Mouse (Mus musculus): ENCODE data around the gene Ptprk. TPM values are rescaled to one million over a fixed set of nuclear protein-coding genes. Genes with fewer than 3 reads are reported as not detected.

The Ptprk gene
- polyA plus RNA-seq, 1 experiment from 2014 or later: 39.3 TPM

DNA sequence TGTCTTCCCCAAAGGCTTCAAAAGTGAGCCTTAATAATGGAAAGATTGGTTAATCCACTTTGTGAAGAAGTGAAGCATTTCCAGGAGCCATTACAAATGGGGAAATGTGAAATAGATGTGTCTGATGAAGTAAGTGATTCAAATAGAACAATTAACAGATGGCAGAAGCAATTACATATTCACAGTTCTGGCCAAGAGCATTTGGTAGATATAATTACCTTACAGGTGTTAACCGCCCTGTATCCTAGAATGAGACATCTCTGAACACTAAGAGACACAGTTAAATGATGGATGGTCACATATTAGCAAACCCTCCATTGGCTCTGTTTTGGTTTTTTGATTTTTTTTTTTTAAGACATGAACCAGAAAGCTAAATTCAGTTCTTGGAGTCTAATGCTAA, 361.5 kb downstream of the Ptprk start:
- Histone ChIP-seq H3K4me1 (ENCODE audit: control insufficient read depth, insufficient read depth, low read length) (no peaks in the 10 kb centered on the region), H3K27ac (ENCODE audit: low read depth, low read length) (no peak overlapping the region), H3K27me3 (ENCODE audit: control insufficient read depth, insufficient read depth, low read length) (no peaks in the 10 kb centered on the region), H3K9ac (replicated peaks; ENCODE audit: low read depth, low read length) (no peak overlapping the region), H3K36me3 (ENCODE audit: control insufficient read depth, insufficient read depth, low read length) (no peaks in the 10 kb centered on the region), H3K4me2 (ENCODE audit: low read depth, low read length) (no peak overlapping the region), H3K9me3 (ENCODE audit: control insufficient read depth, low read length) (no peaks in the 10 kb centered on the region), H3K4me3 (ENCODE audit: low read depth, low read length) (no peak overlapping the region)
- ATAC-seq (ENCODE audit: low read depth): no peak
- WGBS: 80% methylated on average over 1 of the region's 1 CpGs

DNA sequence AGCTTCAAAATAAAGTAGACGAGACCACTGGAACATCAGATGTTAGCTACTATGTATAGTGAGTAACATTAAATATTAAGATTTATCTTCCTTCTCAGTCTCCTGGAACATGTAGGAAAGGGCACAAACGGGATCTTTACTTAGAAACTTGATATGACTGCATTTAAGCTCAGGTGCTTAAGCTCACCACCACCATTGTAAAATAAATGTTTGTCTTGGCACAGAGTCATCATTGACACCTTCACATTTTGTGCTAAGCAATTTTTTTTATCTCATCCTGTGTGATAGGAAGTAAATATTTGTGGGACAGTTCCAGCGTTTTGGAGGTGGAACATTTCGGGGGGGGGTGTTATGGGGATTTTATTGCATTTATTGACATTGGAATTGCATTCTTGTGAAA, 375.2 kb downstream of the Ptprk start:
- Histone ChIP-seq H3K9ac (replicated peaks; ENCODE audit: low read depth, low read length) (no peak overlapping the region), H3K4me3 (ENCODE audit: low read depth, low read length) (no peak overlapping the region), H3K4me1 (ENCODE audit: control insufficient read depth, insufficient read depth, low read length) (no peaks in the 10 kb centered on the region), H3K4me2 (ENCODE audit: low read depth, low read length) (no peak overlapping the region), H3K27me3 (ENCODE audit: control insufficient read depth, insufficient read depth, low read length) (no peaks in the 10 kb centered on the region), H3K27ac (ENCODE audit: low read depth, low read length) (no peak overlapping the region), H3K9me3 (ENCODE audit: control insufficient read depth, low read length) (no peaks in the 10 kb centered on the region), H3K36me3 (ENCODE audit: control insufficient read depth, insufficient read depth, low read length) (no peaks in the 10 kb centered on the region)
- ATAC-seq (ENCODE audit: low read depth): no peak
- WGBS: 72% methylated on average over 4 of the region's 4 CpGs

DNA sequence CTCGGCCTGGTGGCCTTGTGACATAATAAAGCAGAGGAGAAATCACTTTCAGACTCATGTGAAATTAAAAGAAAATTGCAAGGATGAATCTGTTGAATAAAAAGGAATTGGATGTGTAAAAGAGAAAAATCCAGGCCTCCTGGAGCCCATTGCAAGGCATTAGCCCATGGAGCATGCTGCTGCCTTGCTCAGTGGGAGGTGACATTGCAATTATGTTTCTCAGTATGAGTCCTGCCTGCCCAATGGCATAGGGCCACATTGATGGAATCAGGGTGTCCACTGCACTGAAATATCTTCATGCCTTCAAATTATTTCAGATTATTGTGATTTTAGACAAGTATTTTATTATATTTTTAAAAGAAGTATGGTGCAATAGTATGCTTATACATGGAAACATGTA, 376.0 kb downstream of the Ptprk start:
- no peak overlapping the region for H3K4me3 ChIP-seq (ENCODE audit: low read depth, low read length)
- H3K27ac ChIP-seq (ENCODE audit: low read depth, low read length): no peak overlapping the region
- no peaks in the 10 kb centered on the region for H3K4me1 ChIP-seq (ENCODE audit: control insufficient read depth, insufficient read depth, low read length)
- WGBS: 62% methylated on average over 1 of the region's 1 CpGs
- no peak overlapping the region for H3K4me2 ChIP-seq (ENCODE audit: low read depth, low read length)
- no peak overlapping the region for H3K9ac ChIP-seq (replicated peaks; ENCODE audit: low read depth, low read length)
- ATAC-seq (ENCODE audit: low read depth): 0 out of 2 replicates have a peak, but pooled peaks have one; percentile 45
- H3K36me3 ChIP-seq (ENCODE audit: control insufficient read depth, insufficient read depth, low read length): no peaks in the 10 kb centered on the region
- no peaks in the 10 kb centered on the region for H3K27me3 ChIP-seq (ENCODE audit: control insufficient read depth, insufficient read depth, low read length)
- H3K9me3 ChIP-seq (ENCODE audit: control insufficient read depth, low read length): no peaks in the 10 kb centered on the region

DNA sequence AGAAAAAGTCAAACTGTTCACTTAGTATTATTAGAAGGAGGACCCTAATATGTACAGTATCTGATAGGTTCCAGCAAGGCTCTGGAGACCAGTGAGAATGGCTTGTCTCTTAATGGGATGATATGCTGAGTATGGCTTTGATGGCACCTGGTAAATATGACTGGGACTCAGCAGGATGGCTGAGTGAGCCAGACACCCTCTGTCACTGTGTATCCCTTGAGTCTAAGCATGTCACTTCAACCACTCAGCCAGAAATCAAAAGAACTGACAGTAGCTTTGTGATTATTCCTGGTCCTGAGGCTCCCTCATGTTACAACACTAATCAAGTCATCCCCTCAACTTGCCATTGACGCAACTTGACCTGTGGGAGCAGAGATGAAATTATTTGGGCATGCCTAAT, 383.4 kb downstream of the Ptprk start:
- H3K9me3 ChIP-seq (ENCODE audit: control insufficient read depth, low read length): no peaks in the 10 kb centered on the region
- H3K27ac ChIP-seq (ENCODE audit: low read depth, low read length): no peak overlapping the region
- H3K4me3 ChIP-seq (ENCODE audit: low read depth, low read length): no peak overlapping the region
- ATAC-seq (ENCODE audit: low read depth): no peak
- H3K36me3 ChIP-seq (ENCODE audit: control insufficient read depth, insufficient read depth, low read length): no peaks in the 10 kb centered on the region
- H3K4me1 ChIP-seq (ENCODE audit: control insufficient read depth, insufficient read depth, low read length): no peaks in the 10 kb centered on the region
- 59% methylated on average over 1 of the region's 1 CpGs for WGBS
- no peaks in the 10 kb centered on the region for H3K27me3 ChIP-seq (ENCODE audit: control insufficient read depth, insufficient read depth, low read length)
- no peak overlapping the region for H3K9ac ChIP-seq (replicated peaks; ENCODE audit: low read depth, low read length)
- H3K4me2 ChIP-seq (ENCODE audit: low read depth, low read length): no peak overlapping the region

DNA sequence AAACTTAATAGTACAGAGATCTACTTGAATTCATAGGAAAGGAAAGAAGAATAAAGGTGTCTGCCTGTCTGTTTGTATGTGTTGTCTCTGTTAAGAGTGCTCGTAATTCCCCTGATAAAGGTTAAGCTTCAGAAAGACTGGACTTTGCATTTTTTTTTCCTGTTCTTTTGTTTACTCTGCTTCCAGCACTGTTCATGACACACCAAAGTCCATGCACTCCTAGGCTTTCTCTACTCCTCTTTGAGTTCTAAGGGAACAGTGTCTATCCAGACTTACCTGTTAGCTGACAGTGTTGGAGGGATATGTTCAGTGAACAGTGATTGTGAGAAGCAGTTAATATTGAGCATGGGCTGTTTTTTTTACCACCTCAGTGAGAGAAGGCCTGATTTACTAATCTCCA, 385.3 kb downstream of the Ptprk start:
- H3K9me3 ChIP-seq (ENCODE audit: control insufficient read depth, low read length): no peaks in the 10 kb centered on the region
- no peak overlapping the region for H3K4me2 ChIP-seq (ENCODE audit: low read depth, low read length)
- WGBS: 81% methylated on average over 1 of the region's 1 CpGs
- H3K9ac ChIP-seq (replicated peaks; ENCODE audit: low read depth, low read length): no peak overlapping the region
- H3K4me3 ChIP-seq (ENCODE audit: low read depth, low read length): no peak overlapping the region
- no peak overlapping the region for H3K27ac ChIP-seq (ENCODE audit: low read depth, low read length)
- no peaks in the 10 kb centered on the region for H3K36me3 ChIP-seq (ENCODE audit: control insufficient read depth, insufficient read depth, low read length)
- H3K4me1 ChIP-seq (ENCODE audit: control insufficient read depth, insufficient read depth, low read length): no peaks in the 10 kb centered on the region
- no peak for ATAC-seq (ENCODE audit: low read depth)
- no peaks in the 10 kb centered on the region for H3K27me3 ChIP-seq (ENCODE audit: control insufficient read depth, insufficient read depth, low read length)

DNA sequence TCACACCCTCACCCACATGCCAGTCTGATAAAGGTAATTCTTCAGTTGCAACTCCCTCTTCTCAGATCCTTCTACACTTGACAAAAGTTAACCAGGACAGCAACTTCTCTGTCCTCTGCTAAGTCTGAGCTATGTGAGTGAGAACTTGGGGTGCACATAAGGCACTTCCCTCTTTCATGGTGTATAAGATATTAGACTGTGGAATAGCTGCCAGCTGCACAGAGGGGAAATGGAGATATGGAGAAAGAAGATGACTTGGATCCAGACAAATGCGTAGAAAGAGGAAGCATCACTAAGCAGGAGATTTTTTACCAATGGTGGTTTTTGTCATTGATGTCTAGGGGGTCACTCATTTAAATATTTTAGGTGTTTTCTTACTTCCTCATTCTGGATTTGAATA, 389.1 kb downstream of the Ptprk start:
- Histone ChIP-seq H3K9me3 (ENCODE audit: control insufficient read depth, low read length) (no peaks in the 10 kb centered on the region), H3K4me2 (ENCODE audit: low read depth, low read length) (no peak overlapping the region), H3K9ac (replicated peaks; ENCODE audit: low read depth, low read length) (no peak overlapping the region), H3K27ac (ENCODE audit: low read depth, low read length) (no peak overlapping the region), H3K27me3 (ENCODE audit: control insufficient read depth, insufficient read depth, low read length) (no peaks in the 10 kb centered on the region), H3K4me1 (ENCODE audit: control insufficient read depth, insufficient read depth, low read length) (no peaks in the 10 kb centered on the region), H3K4me3 (ENCODE audit: low read depth, low read length) (no peak overlapping the region), H3K36me3 (ENCODE audit: control insufficient read depth, insufficient read depth, low read length) (no peaks in the 10 kb centered on the region)
- WGBS: 96% methylated on average over 1 of the region's 1 CpGs
- no peak for ATAC-seq (ENCODE audit: low read depth)

DNA sequence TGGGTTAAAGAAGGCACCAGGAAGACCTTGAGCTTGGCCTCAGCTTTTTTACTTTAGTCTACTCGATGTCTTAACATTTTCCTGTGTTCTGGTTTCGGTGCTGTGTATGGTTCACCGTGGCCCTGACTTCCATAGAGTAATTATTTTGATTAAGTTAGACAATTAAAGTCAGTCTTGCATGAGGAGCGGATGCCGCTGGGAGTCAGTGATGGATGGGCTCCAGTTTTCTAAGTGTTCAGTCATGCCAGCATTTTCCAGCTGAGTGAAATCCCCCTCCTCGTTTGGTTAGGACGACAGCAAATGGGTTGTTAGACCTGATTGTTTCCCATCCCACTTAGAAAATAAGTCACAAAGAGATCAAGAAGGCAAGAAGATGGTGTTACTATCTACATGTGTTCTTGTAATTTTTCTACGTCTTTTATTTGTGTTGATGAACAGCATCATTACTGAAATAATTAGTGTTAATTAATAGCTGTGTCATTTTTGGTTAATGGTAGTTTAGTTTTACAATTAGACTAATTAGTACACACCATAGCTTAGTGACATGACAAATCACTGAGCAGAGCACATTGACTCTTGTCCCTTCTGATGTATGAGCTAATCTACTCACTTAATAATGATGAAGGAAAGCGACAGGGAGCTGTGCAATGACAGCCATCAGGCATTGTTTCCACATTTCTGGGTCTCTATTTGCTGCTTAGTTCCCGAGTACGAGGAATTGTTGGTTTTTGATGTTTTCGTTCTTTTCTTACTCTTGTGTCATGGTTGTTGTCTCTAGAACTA, 390.3 kb downstream of the Ptprk start:
- WGBS: 35% methylated on average over 12 of the region's 12 CpGs
- ATAC-seq (ENCODE audit: low read depth): peak; percentile 86

DNA sequence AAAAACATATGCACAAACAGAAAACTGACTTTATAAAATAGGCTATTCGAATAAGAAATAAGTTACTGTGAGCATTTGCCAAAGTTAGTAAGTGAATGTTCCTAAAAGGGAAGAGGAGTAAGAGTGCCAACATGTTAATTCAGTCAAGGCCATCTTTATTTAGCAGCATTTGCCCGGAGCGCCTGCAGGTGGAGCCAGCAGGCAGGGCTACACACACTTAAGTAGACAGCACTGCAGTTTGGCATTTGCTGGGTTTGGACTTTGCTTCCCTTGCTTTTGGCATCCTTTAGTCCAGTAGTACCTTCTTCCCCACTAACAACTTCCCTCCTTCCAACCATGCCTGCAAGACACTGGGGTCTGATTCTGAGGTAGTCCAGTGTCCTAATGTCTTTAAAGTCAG, 411.0 kb downstream of the Ptprk start:
- Histone ChIP-seq H3K4me1 (ENCODE audit: control insufficient read depth, insufficient read depth, low read length) (no peaks in the 10 kb centered on the region), H3K9me3 (ENCODE audit: control insufficient read depth, low read length) (no peaks in the 10 kb centered on the region), H3K4me3 (ENCODE audit: low read depth, low read length) (no peak overlapping the region), H3K27me3 (ENCODE audit: control insufficient read depth, insufficient read depth, low read length) (no peaks in the 10 kb centered on the region), H3K27ac (ENCODE audit: low read depth, low read length) (no peak overlapping the region), H3K9ac (replicated peaks; ENCODE audit: low read depth, low read length) (no peak overlapping the region), H3K4me2 (ENCODE audit: low read depth, low read length) (no peak overlapping the region), H3K36me3 (ENCODE audit: control insufficient read depth, insufficient read depth, low read length) (no peaks in the 10 kb centered on the region)
- ATAC-seq (ENCODE audit: low read depth): peak; percentile 81; the same call in 1 of the 2 replicates
- WGBS: 41% methylated on average over 3 of the region's 3 CpGs

More for the DNA sequence above, 390.3 kb downstream of the Ptprk start:
- no peak overlapping the region for H3K9ac ChIP-seq (replicated peaks; ENCODE audit: low read depth, low read length)
- no peak overlapping the region for H3K27ac ChIP-seq (ENCODE audit: low read depth, low read length)
- H3K36me3 ChIP-seq (ENCODE audit: control insufficient read depth, insufficient read depth, low read length): no peaks in the 10 kb centered on the region
- no peak overlapping the region for H3K4me3 ChIP-seq (ENCODE audit: low read depth, low read length)
- no peak overlapping the region for H3K4me2 ChIP-seq (ENCODE audit: low read depth, low read length)
- no peaks in the 10 kb centered on the region for H3K9me3 ChIP-seq (ENCODE audit: control insufficient read depth, low read length)
- no peaks in the 10 kb centered on the region for H3K27me3 ChIP-seq (ENCODE audit: control insufficient read depth, insufficient read depth, low read length)
- H3K4me1 ChIP-seq (ENCODE audit: control insufficient read depth, insufficient read depth, low read length): no peaks in the 10 kb centered on the region

DNA sequence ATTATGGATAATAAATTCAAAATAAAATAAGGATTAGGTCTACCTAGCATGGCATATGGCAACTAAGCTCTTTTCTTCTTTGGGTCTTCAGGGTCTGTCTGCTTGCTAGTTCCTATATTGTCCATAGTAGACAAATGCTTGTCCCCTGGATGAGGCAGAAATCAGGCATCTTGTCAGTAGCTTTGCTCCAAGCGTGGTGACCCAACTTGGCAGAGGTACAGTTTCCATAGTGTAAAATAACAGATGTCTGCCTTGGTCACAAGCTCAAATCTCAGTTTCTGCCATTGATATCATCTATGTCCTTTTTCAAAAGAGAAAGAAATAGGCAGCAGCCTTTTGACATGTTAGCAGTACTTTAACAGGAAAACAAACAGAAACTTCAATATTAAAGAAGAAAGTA, 416.4 kb downstream of the Ptprk start:
- Histone ChIP-seq H3K4me2 (ENCODE audit: low read depth, low read length) (no peak overlapping the region), H3K9ac (replicated peaks; ENCODE audit: low read depth, low read length) (no peak overlapping the region), H3K4me1 (ENCODE audit: control insufficient read depth, insufficient read depth, low read length) (peaks cover 2% of the 10 kb centered on the region; the same call in 1 of the 2 replicates), H3K27ac (ENCODE audit: low read depth, low read length) (no peak overlapping the region), H3K4me3 (ENCODE audit: low read depth, low read length) (no peak overlapping the region), H3K27me3 (ENCODE audit: control insufficient read depth, insufficient read depth, low read length) (no peaks in the 10 kb centered on the region), H3K9me3 (ENCODE audit: control insufficient read depth, low read length) (no peaks in the 10 kb centered on the region), H3K36me3 (ENCODE audit: control insufficient read depth, insufficient read depth, low read length) (no peaks in the 10 kb centered on the region)
- ATAC-seq (ENCODE audit: low read depth): no peak
- WGBS: 75% methylated on average over 1 of the region's 1 CpGs

Data from neural tube, embryonic 14.5 days (tissue).